Mouse (Mus musculus): ENCODE measurements at regions not wholly inside any gene's neighbourhood (a gene's known extent, or its start where the extent isn't known, plus 50 kb on each side); places are given as distances from the start of the nearest gene placed in this dataset.

DNA sequence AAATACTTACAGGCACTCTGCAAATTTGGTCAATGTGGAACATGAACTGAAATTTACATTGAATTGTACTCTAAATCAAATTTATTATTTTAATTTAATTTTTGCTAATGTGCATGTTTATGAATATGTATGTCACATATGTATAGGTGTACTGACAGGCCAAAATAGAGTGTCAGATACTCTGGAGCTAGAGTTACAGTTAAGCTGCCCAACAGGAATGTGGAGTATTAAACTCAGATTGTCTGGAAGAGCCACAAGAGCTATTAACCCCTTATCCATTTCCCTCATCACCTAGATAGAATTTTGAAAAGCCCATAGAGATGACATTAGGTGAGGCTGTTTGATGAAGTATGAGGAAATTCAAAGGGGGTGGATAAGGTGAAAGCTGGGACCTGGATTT, 607.5 kb upstream of the Dpp10 start:
- TF ChIP-seq CTCF (IDR thresholded peaks at IDR 0.05; ENCODE audit: borderline replicate concordance, insufficient read depth, low read depth, low read length), result no peak
- TF ChIP-seq POLR2A (IDR thresholded peaks at IDR 0.05; ENCODE audit: borderline replicate concordance, insufficient read depth, low read length), result no peak

Measured in cerebellum, adult 2 months (tissue).